Mouse (Mus musculus): ENCODE results near the gene Prg2. TPM values are rescaled to one million over a fixed set of nuclear protein-coding genes. Genes with fewer than 3 reads are reported as not detected.

Gene Prg2
- polyA plus RNA-seq, 1 experiment from 2014 or later, result not detected

Other genes with a start within 250 kb of the Prg2 start
- 12.5 and 13.1 TPM in 2 replicates for gene Ypel4, start 246.4 kb upstream of the Prg2 start, polyA plus RNA-seq (2014; fragmentation: Nextera tagmentation; extraction: Ambion mirVana)
- 2.9 and 3.4 TPM in 2 replicates for gene Gm19426, start 236.8 kb upstream of the Prg2 start, polyA plus RNA-seq (2014; fragmentation: Nextera tagmentation; extraction: Ambion mirVana)
- gene Serping1, start 205.0 kb upstream of the Prg2 start, polyA plus RNA-seq (2014; fragmentation: Nextera tagmentation; extraction: Ambion mirVana), result 36.2 and 36.3 TPM in 2 replicates
- gene Ube2l6, start 181.6 kb upstream of the Prg2 start, polyA plus RNA-seq (2014; fragmentation: Nextera tagmentation; extraction: Ambion mirVana), result 18.6 and 24.0 TPM in 2 replicates
- not detected in 2 replicates for gene Smtnl1, start 157.8 kb upstream of the Prg2 start, polyA plus RNA-seq (2014; fragmentation: Nextera tagmentation; extraction: Ambion mirVana)
- gene Timm10, start 153.5 kb upstream of the Prg2 start, polyA plus RNA-seq (2014; fragmentation: Nextera tagmentation; extraction: Ambion mirVana), result 75.8 and 83.3 TPM in 2 replicates
- gene Slc43a1, start 141.6 kb upstream of the Prg2 start, polyA plus RNA-seq (2014; fragmentation: Nextera tagmentation; extraction: Ambion mirVana), result 1.5 and 1.6 TPM in 2 replicates
- gene Rtn4rl2, start 93.8 kb upstream of the Prg2 start, polyA plus RNA-seq (2014; fragmentation: Nextera tagmentation; extraction: Ambion mirVana), result 3.8 and 4.5 TPM in 2 replicates
- 4.8 and 4.9 TPM in 2 replicates for gene Slc43a3, start 43.9 kb upstream of the Prg2 start, polyA plus RNA-seq (2014; fragmentation: Nextera tagmentation; extraction: Ambion mirVana)
- not detected in 2 replicates for gene Prg3, start 7.8 kb downstream of the Prg2 start, polyA plus RNA-seq (2014; fragmentation: Nextera tagmentation; extraction: Ambion mirVana)
- 169 and 178 TPM in 2 replicates for gene Ssrp1, start 56.8 kb downstream of the Prg2 start, polyA plus RNA-seq (2014; fragmentation: Nextera tagmentation; extraction: Ambion mirVana)
- 2.9 and 4.1 TPM in 2 replicates for gene P2rx3, start 57.0 kb downstream of the Prg2 start, polyA plus RNA-seq (2014; fragmentation: Nextera tagmentation; extraction: Ambion mirVana)
- 6.1 and 6.5 TPM in 2 replicates for gene Tnks1bp1, start 67.6 kb downstream of the Prg2 start, polyA plus RNA-seq (2014; fragmentation: Nextera tagmentation; extraction: Ambion mirVana)
- 29.2 and 35.2 TPM in 2 replicates for gene Aplnr, start 155.8 kb downstream of the Prg2 start, polyA plus RNA-seq (2014; fragmentation: Nextera tagmentation; extraction: Ambion mirVana)
- gene Lrrc55, start 216.7 kb downstream of the Prg2 start, polyA plus RNA-seq (2014; fragmentation: Nextera tagmentation; extraction: Ambion mirVana), result 9.7 and 13.0 TPM in 2 replicates

All from hindbrain, embryonic 14.5 days (tissue).